Mouse (Mus musculus): ENCODE measurements around the gene Capn2.

Capn2 gene

DNA sequence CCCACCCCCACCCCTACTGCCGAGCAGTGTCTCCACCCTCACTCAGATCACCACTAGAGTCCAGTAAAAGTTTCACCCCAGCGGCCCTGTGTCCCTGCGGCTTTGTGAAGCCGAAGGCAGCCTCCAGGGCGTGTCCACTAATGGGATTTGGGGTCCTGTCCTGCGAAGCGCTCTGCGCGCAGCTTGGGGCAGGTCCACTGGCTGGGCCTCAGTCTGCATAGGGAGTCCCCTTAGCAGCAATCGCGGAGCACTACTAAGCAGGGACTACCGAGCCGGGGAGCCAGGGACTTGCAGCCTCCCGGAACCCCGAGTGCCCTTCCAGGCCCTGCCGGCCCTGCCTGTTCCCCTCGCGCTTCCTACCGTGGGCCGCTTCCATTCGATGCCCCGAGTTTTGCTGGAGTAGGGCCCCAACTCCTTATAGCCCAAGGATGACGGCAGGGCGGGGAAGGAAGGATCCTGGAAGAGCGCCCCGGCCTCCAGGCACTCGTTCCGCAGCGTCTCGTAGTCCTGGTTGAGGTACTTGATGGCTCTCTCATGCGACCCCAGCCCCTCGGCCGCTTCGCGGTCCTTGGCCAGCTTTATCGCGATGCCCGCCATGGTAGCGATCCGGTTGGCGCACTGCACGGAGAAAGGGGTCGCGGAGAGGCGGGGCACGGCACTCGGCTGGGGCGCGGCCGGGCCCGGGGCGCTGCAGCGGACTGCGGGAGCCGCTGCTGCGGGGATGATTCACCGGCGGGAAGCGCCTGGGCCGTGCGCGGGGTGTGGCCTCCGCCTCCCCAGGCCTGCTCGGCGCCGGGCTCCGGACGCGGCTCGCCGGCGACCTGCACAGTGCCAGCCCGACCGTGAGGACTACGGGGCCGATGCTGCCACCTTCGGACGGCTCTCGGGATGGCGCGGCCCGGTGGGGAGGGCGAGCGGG lies at the start of gene Capn2:
TSS of gene Capn2 (minus strand) at position 851 of the 919 bp plus-strand sequence.
- DNase-seq, result peak; percentile 80

- DNase-seq, result no peak
Observed at GRCm38 (mm10) chr1:182565351-182565835, 48.0 kb upstream of the Capn2 start.

DNA sequence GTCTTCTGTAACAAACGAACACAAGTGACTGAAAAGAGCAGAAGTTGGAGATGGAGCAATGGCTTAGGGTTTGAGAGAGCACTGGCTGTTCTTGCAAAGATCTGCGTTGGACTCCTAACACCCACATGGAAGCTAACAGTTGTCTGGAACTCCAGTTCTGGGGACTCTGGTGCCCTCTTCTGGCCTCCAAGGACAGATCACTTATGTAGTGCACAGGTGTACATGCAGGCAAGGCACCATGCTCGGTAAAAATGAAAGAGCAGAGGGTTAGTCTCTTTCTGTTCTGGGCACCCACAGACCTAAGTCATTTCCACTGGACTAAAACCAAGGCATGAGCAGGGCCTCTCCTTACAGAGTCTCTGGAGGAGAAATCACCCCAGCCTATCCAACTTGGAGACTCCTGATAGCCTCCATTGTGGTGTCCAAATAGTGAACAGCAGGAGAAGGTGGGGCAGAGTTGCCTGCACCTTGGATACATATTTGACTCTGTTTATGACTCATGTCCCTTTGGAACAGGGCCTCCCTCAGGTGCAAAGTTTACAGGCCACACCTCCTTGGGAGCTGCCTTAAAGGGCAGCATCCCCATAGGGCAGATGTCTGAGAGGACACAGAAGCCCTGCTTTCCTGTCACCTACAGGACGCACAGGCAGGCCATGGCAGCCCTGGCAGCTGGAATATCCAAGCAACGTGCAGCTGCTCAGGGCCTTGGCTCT lies 47.2 kb upstream of the Capn2 start, which contains the start of gene Capn8:
TSS of gene Capn8 (plus strand) at position 600 of the 713 bp plus-strand sequence.
- DNase-seq, result no peak

DNA sequence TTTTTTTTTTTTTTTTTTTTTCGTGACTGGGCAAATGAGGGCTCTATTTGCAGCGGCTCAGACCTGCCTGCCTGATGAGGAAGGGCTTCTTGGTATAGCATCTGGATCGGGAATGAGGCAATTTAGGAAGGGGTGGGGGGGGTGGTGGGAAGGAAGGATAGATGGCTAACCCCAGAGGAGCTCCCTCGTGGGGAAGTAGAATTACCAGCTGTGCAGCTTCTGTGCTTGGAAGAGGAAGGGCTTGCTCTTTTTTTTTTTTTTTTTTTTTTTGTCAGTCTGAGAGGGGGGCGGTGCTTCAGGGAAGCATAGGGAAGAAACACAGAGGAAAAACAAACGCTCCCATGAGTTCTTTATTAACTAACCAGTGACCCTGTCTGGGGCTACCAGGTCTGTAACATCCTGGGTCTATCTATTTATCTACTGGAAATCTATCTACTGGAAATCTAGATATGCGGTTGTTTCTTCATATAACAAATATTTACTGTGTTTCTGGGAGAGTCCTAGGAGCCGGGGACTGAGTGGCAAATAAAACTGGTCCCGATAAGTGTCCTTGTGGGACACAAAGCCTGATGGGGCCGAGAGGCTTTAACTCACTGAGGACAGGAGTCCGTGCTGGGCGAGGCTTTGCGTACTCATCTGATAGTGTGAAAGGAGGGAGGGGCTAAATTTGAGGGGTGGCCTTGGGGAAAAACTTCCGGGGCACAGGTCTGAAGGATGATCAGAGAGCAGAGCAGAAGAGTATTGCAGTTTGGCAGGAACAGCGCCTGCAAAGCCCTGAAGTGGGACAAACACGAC lies 45.4 kb upstream of the Capn2 start:
- DNase-seq, result no peak

- DNase-seq, result no peak
Observed at GRCm38 (mm10) chr1:182561945-182562514, 44.6 kb upstream of the Capn2 start.

GRCm38 (mm10) chr1:182560390-182561098 lies 43.1 kb upstream of the Capn2 start:
- DNase-seq, result peak; percentile 61

GRCm38 (mm10) chr1:182559530-182559929 lies 42.1 kb upstream of the Capn2 start:
- no peak for DNase-seq

GRCm38 (mm10) chr1:182558271-182558670 lies 40.9 kb upstream of the Capn2 start:
- no peak for DNase-seq

- DNase-seq, result peak; percentile 66
Observed at GRCm38 (mm10) chr1:182553649-182554375, 36.4 kb upstream of the Capn2 start.

GRCm38 (mm10) chr1:182550761-182551160 lies 33.4 kb upstream of the Capn2 start:
- DNase-seq, result no peak

DNA sequence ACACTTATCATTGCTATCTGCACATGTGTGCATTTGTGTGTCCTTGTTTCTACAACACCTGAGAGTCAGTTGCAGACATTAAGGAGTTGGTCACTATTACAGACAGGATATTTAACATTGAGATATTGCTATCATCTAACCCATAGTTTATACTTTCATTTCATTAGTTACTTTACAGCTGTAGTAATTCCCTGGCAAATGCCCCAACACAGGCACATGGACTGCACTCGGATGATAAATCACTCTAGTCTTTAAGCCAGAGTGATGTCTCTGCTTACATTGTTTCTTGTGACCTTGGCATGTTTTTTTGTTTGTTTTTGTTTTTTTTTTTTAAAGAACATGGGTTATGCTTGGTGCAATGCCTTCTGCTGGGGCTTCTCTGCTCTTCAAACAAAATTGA lies 26.5 kb upstream of the Capn2 start:
- DNase-seq, result no peak

GRCm38 (mm10) chr1:182543136-182543535 lies 25.7 kb upstream of the Capn2 start:
- no peak for DNase-seq

DNA sequence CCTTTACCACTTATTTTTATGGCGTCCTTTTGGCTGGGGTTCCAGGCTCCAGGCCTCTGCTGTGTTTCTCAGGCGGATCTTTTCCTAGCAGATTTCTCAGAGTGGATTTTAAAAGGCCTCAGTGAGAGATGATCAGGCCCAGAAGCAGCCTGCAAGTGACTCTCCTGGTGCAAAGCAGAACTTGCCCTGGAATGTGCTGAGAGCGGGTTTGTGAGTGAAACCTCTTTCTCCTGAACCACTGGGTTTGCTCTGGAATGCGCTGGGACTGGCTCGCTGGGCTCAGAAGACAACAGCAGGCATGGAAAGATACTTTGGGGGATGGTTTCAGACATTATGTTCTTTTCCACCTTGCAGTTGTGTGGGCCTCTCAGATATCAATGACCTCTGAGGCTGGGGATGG lies 24.7 kb upstream of the Capn2 start:
- no peak for DNase-seq

- peak; percentile 67 for DNase-seq
Observed at GRCm38 (mm10) chr1:182539023-182539940, 21.9 kb upstream of the Capn2 start.

DNA sequence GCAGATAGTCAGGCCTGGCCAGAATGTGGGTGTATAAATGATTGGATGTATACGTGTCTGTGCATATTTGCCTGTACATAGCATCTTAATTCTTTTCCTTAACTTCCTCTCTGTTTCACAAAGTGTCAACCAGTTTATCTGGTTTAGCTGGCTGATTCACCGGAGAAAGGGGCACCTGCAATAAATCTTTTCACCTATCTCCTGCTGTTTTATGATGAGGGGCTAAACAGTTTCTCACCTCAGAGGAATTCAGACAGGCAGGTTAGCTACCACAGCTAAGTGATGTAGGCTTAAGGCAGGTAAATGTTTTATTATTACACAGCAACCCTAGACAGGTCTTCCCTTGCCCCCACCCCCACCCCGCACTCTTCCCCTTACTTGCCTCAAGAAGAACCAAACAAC lies 17.7 kb upstream of the Capn2 start:
- no peak for DNase-seq

DNA sequence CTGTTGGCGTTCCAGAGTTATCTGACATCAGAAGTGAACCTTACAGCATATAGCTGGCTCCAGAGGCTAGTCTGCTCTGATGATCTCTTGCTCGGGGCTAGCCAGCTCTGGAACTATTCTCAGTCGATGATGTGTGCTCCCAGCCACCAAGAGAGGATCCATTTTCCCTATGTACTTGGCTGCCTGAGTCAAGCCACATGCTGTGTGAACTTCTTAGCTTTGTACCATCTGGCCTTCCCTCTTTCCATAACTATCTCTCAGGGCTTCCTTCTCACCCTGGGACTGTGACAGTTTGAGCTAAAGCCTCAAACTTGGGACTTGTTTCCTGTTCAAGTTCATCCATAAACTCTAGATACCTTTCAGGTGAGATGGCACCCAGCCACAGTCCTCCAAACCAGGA lies 16.2 kb upstream of the Capn2 start:
- no peak for DNase-seq

GRCm38 (mm10) chr1:182527921-182528858 lies 10.8 kb upstream of the Capn2 start:
- DNase-seq, result no peak

- no peak for DNase-seq
Observed at GRCm38 (mm10) chr1:182527261-182527766, 9.9 kb upstream of the Capn2 start.

GRCm38 (mm10) chr1:182525601-182526000 lies 8.2 kb upstream of the Capn2 start:
- DNase-seq, result no peak
